ENCODE assay signal across 12 mouse cellular contexts in the genomic region with DNA sequence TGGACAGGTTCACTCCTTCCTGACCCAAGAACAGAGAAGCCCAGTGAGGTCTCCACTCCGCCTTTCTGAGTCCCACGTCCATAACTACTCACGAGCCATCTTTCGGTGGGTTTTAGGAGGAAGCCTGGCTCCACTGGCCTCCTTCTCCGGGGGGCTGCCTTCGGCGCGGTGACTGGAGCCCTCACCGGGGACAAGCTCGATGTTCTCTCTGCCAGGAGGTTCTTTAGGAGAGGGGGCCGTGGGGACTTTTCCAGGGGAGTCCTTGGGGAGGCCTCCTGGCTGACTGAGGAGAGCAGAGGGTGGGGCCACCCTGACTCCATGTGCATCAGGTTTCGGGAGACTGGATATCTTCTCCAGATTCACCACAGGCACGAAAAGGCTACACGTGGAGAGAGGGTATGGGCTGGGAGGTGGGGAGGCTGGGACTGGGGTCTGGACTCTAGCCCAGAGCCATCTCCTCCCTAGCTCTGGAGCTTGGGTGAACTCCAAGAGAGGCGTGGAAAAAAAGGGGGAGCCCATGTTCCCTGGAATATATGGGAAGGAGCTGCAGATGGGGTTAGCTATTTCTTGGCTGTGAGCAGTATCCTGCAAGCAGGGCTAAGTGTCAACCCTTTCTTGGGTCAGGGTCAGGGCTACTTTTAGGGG. TPM values are rescaled to one million over a fixed set of nuclear protein-coding genes. Genes with fewer than 3 reads are reported as not detected.
DNase-seq lines count a peak whose midpoint lies in the region; ATAC-seq and TF ChIP-seq lines count a peak whose summit lies in the region.
"Had no signal": no experiment of that assay in that cellular context is flagged by ENCODE, and none has a peak within 500 bp of the region (broad histone marks: within the 10 kb centered on the region; RNA-seq: fewer than 3 reads in every experiment).

No protein-coding gene starts in this region.

- 70% methylated on average over 15 of the region's 15 CpGs for WGBS in hindbrain, postnatal 0 days
- WGBS in hindbrain, embryonic 14.5 days, result 84% methylated on average over 15 of the region's 15 CpGs
- WGBS in lung, embryonic 14.5 days, result 68% methylated on average over 15 of the region's 15 CpGs
- WGBS in forebrain, postnatal 0 days, result 64% methylated on average over 15 of the region's 15 CpGs

- no peak overlapping the region for H3K9ac ChIP-seq in hindbrain, postnatal 0 days (replicated peaks; ENCODE audit: low read length)
- no peak overlapping the region for H3K9ac ChIP-seq in hindbrain, embryonic 14.5 days
- H3K9ac ChIP-seq in lung, embryonic 14.5 days, result no peak overlapping the region
- H3K9ac ChIP-seq in forebrain, postnatal 0 days, result no peak overlapping the region
- H3K9ac ChIP-seq: embryonic facial prominence, embryonic 12.5 days had no signal

- no peak overlapping the region for H3K27ac ChIP-seq in hindbrain, postnatal 0 days
- H3K27ac ChIP-seq in hindbrain, embryonic 14.5 days, result no peak overlapping the region
- no peak overlapping the region for H3K27ac ChIP-seq in lung, embryonic 14.5 days (ENCODE audit: low read depth)
- H3K27ac ChIP-seq in forebrain, postnatal 0 days (ENCODE audit: low read depth, low read length), result no peak overlapping the region
- H3K27ac ChIP-seq: embryonic facial prominence, embryonic 12.5 days had no signal

- H3K36me3 ChIP-seq in hindbrain, postnatal 0 days (ENCODE audit: insufficient read depth, low read length), result peaks cover 39% of the 10 kb centered on the region
- H3K36me3 ChIP-seq in hindbrain, embryonic 14.5 days (replicated peaks; ENCODE audit: control insufficient read depth, insufficient read depth), result peaks cover 64% of the 10 kb centered on the region
- peaks cover 43% of the 10 kb centered on the region for H3K36me3 ChIP-seq in lung, embryonic 14.5 days (ENCODE audit: insufficient read depth)
- peaks cover 51% of the 10 kb centered on the region for H3K36me3 ChIP-seq in forebrain, postnatal 0 days (ENCODE audit: insufficient read depth)

- no peaks in the 10 kb centered on the region for H3K27me3 ChIP-seq in hindbrain, postnatal 0 days (ENCODE audit: insufficient read depth, low read length)
- no peaks in the 10 kb centered on the region for H3K27me3 ChIP-seq in hindbrain, embryonic 14.5 days (ENCODE audit: control insufficient read depth, insufficient read depth, low read length)
- H3K27me3 ChIP-seq in lung, embryonic 14.5 days (ENCODE audit: insufficient read depth, low read length), result no peaks in the 10 kb centered on the region
- no peaks in the 10 kb centered on the region for H3K27me3 ChIP-seq in forebrain, postnatal 0 days (ENCODE audit: insufficient read depth, low read length)
- H3K27me3 ChIP-seq: embryonic facial prominence, embryonic 12.5 days had no signal

- no peak overlapping the region for H3K4me3 ChIP-seq in hindbrain, postnatal 0 days (ENCODE audit: low read length)
- H3K4me3 ChIP-seq in hindbrain, embryonic 14.5 days (replicated peaks; ENCODE audit: low read length), result no peak overlapping the region
- H3K4me3 ChIP-seq in lung, embryonic 14.5 days (ENCODE audit: low read depth, low read length), result no peak overlapping the region
- no peak overlapping the region for H3K4me3 ChIP-seq in forebrain, postnatal 0 days (ENCODE audit: low read depth, low read length)
- H3K4me3 ChIP-seq: embryonic facial prominence, embryonic 12.5 days had no signal

- peaks cover 1% of the 10 kb centered on the region; the same call in 1 of the 2 replicates for H3K4me1 ChIP-seq in hindbrain, postnatal 0 days (ENCODE audit: insufficient read depth, low read length)
- H3K4me1 ChIP-seq in hindbrain, embryonic 14.5 days (replicated peaks; ENCODE audit: control insufficient read depth, insufficient read depth, low read length), result peaks cover 15% of the 10 kb centered on the region
- H3K4me1 ChIP-seq in lung, embryonic 14.5 days (ENCODE audit: insufficient read depth), result peaks cover 3% of the 10 kb centered on the region; the same call in 1 of the 2 replicates
- peaks cover 19% of the 10 kb centered on the region for H3K4me1 ChIP-seq in forebrain, postnatal 0 days (ENCODE audit: insufficient read depth)

- ATAC-seq in hindbrain, postnatal 0 days, result no peak
- ATAC-seq in hindbrain, embryonic 14.5 days (ENCODE audit: low FRiP score), result no peak
- ATAC-seq in lung, embryonic 14.5 days (ENCODE audit: insufficient read depth), result no peak
- ATAC-seq in forebrain, postnatal 0 days, result no peak
- no peak for ATAC-seq in CD4-positive, CD25-positive, alpha-beta regulatory T cell, adult 4 months

- no peak for TF ChIP-seq CTCF in hindbrain, postnatal 0 days (IDR thresholded peaks at IDR 0.05; ENCODE audit: low read depth)
- TF ChIP-seq CTCF in lung, embryonic 14.5 days (IDR thresholded peaks at IDR 0.05; ENCODE audit: low read depth), result no peak
- no peak for TF ChIP-seq CTCF in forebrain, postnatal 0 days (IDR thresholded peaks at IDR 0.05; ENCODE audit: low read depth)

- peak; percentile 45 for DNase-seq in cerebellum, adult 9-11 months
- no peak for DNase-seq in cerebellum, adult 11 months
- DNase-seq in hindbrain, postnatal 0 days (ENCODE audit: low spot score), result peak; percentile 61
- DNase-seq in hindbrain, embryonic 14.5 days (ENCODE audit: low spot score), result no peak
- peak; percentile 90 for DNase-seq in lung, embryonic 14.5 days
- no peak for DNase-seq in lung, postnatal 14 days
- peak; percentile 40 for DNase-seq in forebrain, postnatal 0 days
- DNase-seq: gastrocnemius, postnatal 14 days; thymus, adult 18-20 months had no signal

- H3K4me2 ChIP-seq in hindbrain, postnatal 0 days (ENCODE audit: low read depth, low read length), result no peak overlapping the region
- H3K4me2 ChIP-seq in hindbrain, embryonic 14.5 days (replicated peaks), result no peak overlapping the region
- H3K4me2 ChIP-seq in lung, embryonic 14.5 days, result peak overlapping the region; percentile 31; the same call in 1 of the 2 replicates
- no peak overlapping the region for H3K4me2 ChIP-seq in forebrain, postnatal 0 days (ENCODE audit: low read depth)
- H3K4me2 ChIP-seq: embryonic facial prominence, embryonic 12.5 days had no signal

- H3K9me3 ChIP-seq in hindbrain, postnatal 0 days (ENCODE audit: low read length), result no peaks in the 10 kb centered on the region
- H3K9me3 ChIP-seq in hindbrain, embryonic 14.5 days (ENCODE audit: control insufficient read depth, low read length), result no peaks in the 10 kb centered on the region
- H3K9me3 ChIP-seq in lung, embryonic 14.5 days (ENCODE audit: low read depth, low read length), result no peaks in the 10 kb centered on the region
- no peaks in the 10 kb centered on the region for H3K9me3 ChIP-seq in forebrain, postnatal 0 days (ENCODE audit: low read length)
- H3K9me3 ChIP-seq: embryonic facial prominence, embryonic 12.5 days; G1E had no signal

RNA-seq across cellular contexts. Expression of a gene that starts 3.9 kb away (rescaled TPM):
- total RNA-seq in hindbrain, postnatal 0 days (2014; rRNA removed), result 18.4 and 20.8 TPM in 2 replicates
- polyA plus RNA-seq in hindbrain, postnatal 0 days (2015; fragmentation: Nextera tagmentation; extraction: Ambion mirVana), result 15.1 and 15.4 TPM in 2 replicates
- 20.0 and 21.1 TPM in 2 replicates for polyA plus RNA-seq in hindbrain, embryonic 14.5 days (2014; fragmentation: Nextera tagmentation; extraction: Ambion mirVana)
- polyA plus RNA-seq in lung, embryonic 14.5 days (2014; fragmentation: Nextera tagmentation; extraction: Ambion mirVana), result 14.0 and 18.1 TPM in 2 replicates
- total RNA-seq in forebrain, postnatal 0 days (2014; rRNA removed), result 22.0 and 23.4 TPM in 2 replicates
- 18.1 and 20.7 TPM in 2 replicates for polyA plus RNA-seq in forebrain, postnatal 0 days (2015; fragmentation: Nextera tagmentation; extraction: Ambion mirVana)
- 1 to 10 TPM; 4.9 to 8.5 TPM for polyA plus RNA-seq in CD4-positive, CD25-positive, alpha-beta regulatory T cell, adult 4 months (2017; shearing (Covaris generic))

RNA-seq across cellular contexts. Expression of a gene that starts 5.8 kb away (rescaled TPM):
- total RNA-seq in hindbrain, postnatal 0 days (2014; rRNA removed), result 3.8 and 4.2 TPM in 2 replicates
- 3.1 and 3.3 TPM in 2 replicates for polyA plus RNA-seq in hindbrain, postnatal 0 days (2015; fragmentation: Nextera tagmentation; extraction: Ambion mirVana)
- 2.4 and 2.7 TPM in 2 replicates for polyA plus RNA-seq in hindbrain, embryonic 14.5 days (2014; fragmentation: Nextera tagmentation; extraction: Ambion mirVana)
- polyA plus RNA-seq in lung, embryonic 14.5 days (2014; fragmentation: Nextera tagmentation; extraction: Ambion mirVana), result 2.0 TPM in 2 replicates
- total RNA-seq in forebrain, postnatal 0 days (2014; rRNA removed), result 4.1 and 5.4 TPM in 2 replicates
- polyA plus RNA-seq in forebrain, postnatal 0 days (2015; fragmentation: Nextera tagmentation; extraction: Ambion mirVana), result 3.3 and 4.5 TPM in 2 replicates
- polyA plus RNA-seq in CD4-positive, CD25-positive, alpha-beta regulatory T cell, adult 4 months (2017; shearing (Covaris generic)), result 1 to 10 TPM; 7.7 to 8.8 TPM

RNA-seq across cellular contexts. Expression of a gene that starts 19.6 kb away (rescaled TPM):
- 1.5 and 1.9 TPM in 2 replicates for total RNA-seq in hindbrain, postnatal 0 days (2014; rRNA removed)
- polyA plus RNA-seq in hindbrain, postnatal 0 days (2015; fragmentation: Nextera tagmentation; extraction: Ambion mirVana), result 0.75 and 0.81 TPM in 2 replicates
- polyA plus RNA-seq in hindbrain, embryonic 14.5 days (2014; fragmentation: Nextera tagmentation; extraction: Ambion mirVana), result 0.17 and 0.50 TPM in 2 replicates
- 0.54 and 0.96 TPM in 2 replicates for polyA plus RNA-seq in lung, embryonic 14.5 days (2014; fragmentation: Nextera tagmentation; extraction: Ambion mirVana)
- 0.29 and 1.0 TPM in 2 replicates for total RNA-seq in forebrain, postnatal 0 days (2014; rRNA removed)
- polyA plus RNA-seq in forebrain, postnatal 0 days (2015; fragmentation: Nextera tagmentation; extraction: Ambion mirVana), result 0.42 and 0.70 TPM in 2 replicates
- under 1 TPM in 1 of 2 experiments, not detected in 1; 0.08 TPM for polyA plus RNA-seq in CD4-positive, CD25-positive, alpha-beta regulatory T cell, adult 4 months (2017; shearing (Covaris generic))
- polyA plus RNA-seq: G1E had no signal

RNA-seq across cellular contexts. Expression of a gene that starts 20.7 kb away (rescaled TPM):
- total RNA-seq in hindbrain, postnatal 0 days (2014; rRNA removed), result 36.6 and 37.3 TPM in 2 replicates
- 10.7 and 11.3 TPM in 2 replicates for polyA plus RNA-seq in hindbrain, postnatal 0 days (2015; fragmentation: Nextera tagmentation; extraction: Ambion mirVana)
- polyA plus RNA-seq in hindbrain, embryonic 14.5 days (2014; fragmentation: Nextera tagmentation; extraction: Ambion mirVana), result 11.1 and 11.3 TPM in 2 replicates
- polyA plus RNA-seq in lung, embryonic 14.5 days (2014; fragmentation: Nextera tagmentation; extraction: Ambion mirVana), result 2.1 TPM in 2 replicates
- 20.4 and 22.0 TPM in 2 replicates for total RNA-seq in forebrain, postnatal 0 days (2014; rRNA removed)
- polyA plus RNA-seq in forebrain, postnatal 0 days (2015; fragmentation: Nextera tagmentation; extraction: Ambion mirVana), result 9.4 and 12.1 TPM in 2 replicates
- under 1 TPM; 0.32 to 0.54 TPM for polyA plus RNA-seq in CD4-positive, CD25-positive, alpha-beta regulatory T cell, adult 4 months (2017; shearing (Covaris generic))

RNA-seq across cellular contexts. Expression of a gene that starts 49.9 kb away (rescaled TPM):
- 81.8 and 93.6 TPM in 2 replicates for total RNA-seq in hindbrain, postnatal 0 days (2014; rRNA removed)
- polyA plus RNA-seq in hindbrain, postnatal 0 days (2015; fragmentation: Nextera tagmentation; extraction: Ambion mirVana), result 232 and 238 TPM in 2 replicates
- polyA plus RNA-seq in hindbrain, embryonic 14.5 days (2014; fragmentation: Nextera tagmentation; extraction: Ambion mirVana), result 251 and 253 TPM in 2 replicates
- 320 and 323 TPM in 2 replicates for polyA plus RNA-seq in lung, embryonic 14.5 days (2014; fragmentation: Nextera tagmentation; extraction: Ambion mirVana)
- 134 and 189 TPM in 2 replicates for total RNA-seq in forebrain, postnatal 0 days (2014; rRNA removed)
- 239 and 278 TPM in 2 replicates for polyA plus RNA-seq in forebrain, postnatal 0 days (2015; fragmentation: Nextera tagmentation; extraction: Ambion mirVana)
- 100 to 1,000 TPM; 180 to 185 TPM for polyA plus RNA-seq in CD4-positive, CD25-positive, alpha-beta regulatory T cell, adult 4 months (2017; shearing (Covaris generic))

Comparison
In these comparisons a context has a peak if more than half of its experiments do, and no peak if none do; other contexts are left out.
1. DNase-seq: peak in cerebellum, adult 9-11 months (single experiment), hindbrain, postnatal 0 days (single experiment), lung, embryonic 14.5 days (single experiment) and forebrain, postnatal 0 days (single experiment); none in cerebellum, adult 11 months (single experiment), hindbrain, embryonic 14.5 days (single experiment) and lung, postnatal 14 days (single experiment).